Mouse (Mus musculus) embryonic fibroblast, embryonic 13.5 days (primary cell): ENCODE measurements around the gene Rcn2. TPM values are rescaled to one million over a fixed set of nuclear protein-coding genes. Genes with fewer than 3 reads are reported as not detected.
A peak's percentile ranks its signal among the peaks of the same experiment; 100 is the strongest.

Experiments
- H3K27ac ChIP-seq: 2 replicates; pipeline ENCODE4 v1.5.1; 2012; ENCODE audit warnings: low read length, control low read depth, inconsistent platforms; ENCODE audit not compliant: insufficient read depth
- H3K4me1 ChIP-seq: 2 replicates; pipeline ENCODE4 v1.6.1; 2011; ENCODE audit warnings: low read length; ENCODE audit not compliant: control insufficient read depth, insufficient read depth
- H3K4me3 ChIP-seq: 2 replicates; pipeline ENCODE4 v1.5.1; 2011; ENCODE audit warnings: mild to moderate bottlenecking, control low read depth, low read length; ENCODE audit not compliant: insufficient read depth
- CTCF ChIP-seq: IDR thresholded peaks from 2 replicates; pipeline ENCODE4 v1.5.1; 2011; ENCODE audit warnings: mild to moderate bottlenecking, control low read depth, low read length, moderate library complexity, borderline replicate concordance; ENCODE audit not compliant: insufficient read depth
- POLR2A ChIP-seq: IDR thresholded peaks from 2 replicates; pipeline ENCODE4 v1.6.1; 2011; ENCODE audit warnings: low read depth, mild to moderate bottlenecking, control low read depth, low read length, moderate library complexity
- polyA plus RNA-seq: library from polyadenylated mRNA; stranded (reverse); fragments of >200 nt; gene quantifications from 2 replicates; pipeline ENCODE4 v1.2.4, GENCODE M21; 2011; ENCODE audit warnings: low read depth; ENCODE audit not compliant: missing spikeins, insufficient read length

The Rcn2 gene
- polyA plus RNA-seq, 1 experiment = 142 TPM

DNA sequence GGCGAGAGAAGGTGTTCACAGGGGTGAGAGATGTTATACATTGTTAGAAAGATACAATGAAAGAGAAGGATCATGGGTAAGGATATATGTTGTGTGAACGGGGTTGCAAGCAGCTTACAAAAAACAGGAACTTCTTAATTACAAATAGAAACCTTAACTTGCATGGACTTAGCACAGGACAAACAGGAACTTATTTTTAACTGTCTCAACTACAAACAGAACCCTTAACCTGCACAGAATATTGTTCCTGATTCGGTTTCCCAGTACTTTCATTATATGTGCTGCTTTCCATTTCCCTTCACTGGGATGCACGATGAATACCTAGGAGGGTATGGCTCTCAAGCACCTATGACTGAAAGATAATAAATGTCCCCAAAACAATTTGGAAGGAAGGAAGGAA lies 26.3 kb downstream of the Rcn2 start:
- Histone ChIP-seq H3K4me3 (no peak overlapping the region), H3K27ac (no peak overlapping the region), H3K4me1 (no peaks in the 10 kb centered on the region)
- TF ChIP-seq CTCF (no peak), POLR2A (no peak)

- TF ChIP-seq CTCF (no peak), POLR2A (no peak)
- H3K4me3 ChIP-seq = no peak overlapping the region
- no peak overlapping the region for H3K27ac ChIP-seq
These were observed 27.0 kb downstream of the Rcn2 start for GRCm38 (mm10) chr9:56068630-56069029.

DNA sequence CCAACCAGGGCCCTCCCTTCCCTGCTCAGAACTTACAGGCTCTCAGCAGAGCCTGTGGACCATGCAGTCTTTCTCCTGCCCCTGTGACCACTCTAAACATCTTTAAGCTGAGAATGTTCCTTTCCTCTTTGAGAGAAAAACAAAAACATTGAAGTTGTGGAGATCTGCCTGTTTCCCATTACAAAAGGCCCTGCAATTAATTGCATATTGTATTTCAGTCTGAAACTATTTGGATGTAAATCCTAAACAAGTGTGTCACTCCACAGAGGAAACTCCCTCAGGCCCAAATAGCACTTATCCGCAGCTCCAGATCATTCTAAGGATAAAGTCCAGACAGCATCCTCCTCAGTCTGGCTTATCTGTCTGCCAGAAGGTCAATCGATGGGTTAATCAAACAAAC lies 31.2 kb downstream of the Rcn2 start:
- Histone ChIP-seq H3K4me3 (no peak overlapping the region), H3K4me1 (no peaks in the 10 kb centered on the region), H3K27ac (no peak overlapping the region)
- TF ChIP-seq POLR2A (no peak), CTCF (no peak)

More at GRCm38 (mm10) chr9:56068630-56069029, 27.0 kb downstream of the Rcn2 start:
- no peaks in the 10 kb centered on the region for H3K4me1 ChIP-seq

DNA sequence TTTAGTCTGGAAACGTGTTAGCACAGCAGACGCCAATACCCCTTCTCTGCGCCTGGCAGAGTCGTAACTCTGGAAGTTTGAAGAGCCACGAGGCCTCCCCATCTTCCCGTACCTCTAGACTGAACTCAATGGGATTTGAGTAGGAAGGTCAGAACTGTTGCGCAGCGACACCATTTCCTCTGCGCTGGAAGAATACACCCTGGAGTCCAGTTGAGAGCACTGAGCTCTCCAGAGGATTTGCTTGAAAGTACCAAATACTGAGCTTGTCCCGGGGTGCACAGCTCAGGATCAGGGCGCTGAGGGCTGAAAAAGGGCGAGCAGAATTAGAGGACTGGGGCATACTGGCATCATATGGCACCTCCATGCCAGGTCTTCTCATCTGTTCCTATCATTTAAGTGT lies 33.2 kb downstream of the Rcn2 start:
- no peak overlapping the region for H3K4me3 ChIP-seq
- H3K27ac ChIP-seq = no peak overlapping the region
- H3K4me1 ChIP-seq = no peaks in the 10 kb centered on the region
- TF ChIP-seq POLR2A (no peak), CTCF (no peak)

GRCm38 (mm10) chr9:56075264-56075663 lies 33.6 kb downstream of the Rcn2 start:
- Histone ChIP-seq H3K4me3 (no peak overlapping the region), H3K4me1 (no peaks in the 10 kb centered on the region), H3K27ac (no peak overlapping the region)
- TF ChIP-seq POLR2A (no peak), CTCF (no peak)

DNA sequence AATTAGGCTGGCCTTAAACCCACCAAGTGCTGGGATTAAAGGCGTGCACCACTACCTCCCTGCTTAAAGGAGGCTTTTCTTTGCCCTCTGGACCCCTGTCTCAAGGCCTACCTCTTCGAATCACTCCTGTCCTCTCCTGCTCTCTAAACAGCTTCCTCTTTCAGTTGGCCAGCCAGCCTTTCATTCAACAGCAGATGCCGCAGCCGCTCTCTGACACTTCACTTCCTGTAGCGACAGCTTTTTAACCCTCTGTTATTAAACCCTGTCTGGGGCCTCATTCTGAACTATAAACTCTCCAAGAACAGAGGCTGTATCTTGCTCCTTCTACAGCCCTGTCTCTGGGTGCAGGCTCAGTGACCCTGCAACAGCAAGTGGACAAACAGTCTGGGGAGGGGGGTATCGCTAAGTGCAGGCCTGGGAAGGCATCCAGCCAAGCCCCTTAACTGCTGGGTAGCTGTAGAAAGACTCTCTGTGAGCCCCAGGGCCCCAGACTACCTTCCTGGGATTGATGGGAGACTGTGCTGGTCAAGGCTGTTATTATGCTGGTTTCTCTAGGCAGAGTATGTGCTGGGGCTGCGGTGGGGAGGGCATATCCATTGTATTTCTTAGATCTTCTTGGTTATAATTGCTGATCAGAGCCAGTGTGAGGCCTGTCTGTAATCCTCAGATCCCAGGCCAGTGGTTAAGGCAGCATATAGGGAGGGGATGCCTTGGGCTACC lies 34.4 kb downstream of the Rcn2 start:
- Histone ChIP-seq H3K4me3 (no peak overlapping the region), H3K4me1 (no peaks in the 10 kb centered on the region), H3K27ac (no peak overlapping the region)
- TF ChIP-seq CTCF (no peak), POLR2A (no peak)

DNA sequence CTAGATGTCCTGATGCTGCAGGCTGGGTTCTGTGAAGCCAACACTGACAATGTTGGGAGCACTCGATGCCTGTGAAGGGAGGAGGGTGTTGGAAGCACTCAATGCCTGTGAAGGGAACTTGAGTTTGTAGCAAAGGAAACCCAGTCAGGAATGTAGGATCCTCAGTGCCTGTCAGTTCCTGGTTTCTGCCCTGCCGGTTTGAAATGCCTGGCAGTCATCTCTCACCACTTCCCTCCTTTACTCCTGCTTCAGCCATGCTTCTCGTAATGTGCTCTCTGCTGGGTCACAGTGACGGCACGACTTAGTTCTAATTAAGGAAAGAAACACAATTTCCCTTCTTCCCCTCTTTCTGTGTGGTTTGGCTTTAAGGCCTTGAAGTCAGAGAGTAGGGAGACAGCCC lies 37.9 kb downstream of the Rcn2 start:
- Histone ChIP-seq H3K4me3 (no peak overlapping the region), H3K27ac (no peak overlapping the region), H3K4me1 (no peaks in the 10 kb centered on the region)
- TF ChIP-seq CTCF (no peak), POLR2A (no peak)

DNA sequence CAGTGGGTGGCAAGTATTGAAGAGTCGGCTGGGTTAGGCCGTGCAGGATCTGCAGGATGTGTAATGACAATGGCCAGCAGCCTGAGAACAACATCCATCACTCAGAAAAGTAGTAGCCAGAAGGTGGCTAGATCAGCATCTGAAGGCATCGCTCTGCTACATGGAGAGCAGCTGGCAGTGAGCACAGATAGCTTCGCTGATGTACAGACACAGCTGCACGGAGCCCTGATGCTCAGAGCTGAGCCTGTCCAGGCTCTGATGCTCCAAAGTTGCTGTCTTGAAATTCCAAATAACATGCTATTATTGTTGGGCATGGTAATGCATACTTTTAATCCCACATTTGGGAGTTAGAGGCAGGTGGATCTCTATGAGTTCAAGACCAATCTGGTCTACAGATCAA lies 44.9 kb downstream of the Rcn2 start:
- H3K4me3 ChIP-seq = no peak overlapping the region
- H3K4me1 ChIP-seq = peaks cover 5% of the 10 kb centered on the region
- no peak overlapping the region for H3K27ac ChIP-seq
- TF ChIP-seq POLR2A = no peak
- TF ChIP-seq CTCF = no peak

GRCm38 (mm10) chr9:56089778-56090520 lies 48.3 kb downstream of the Rcn2 start, which contains the start of gene Pstpip1:
TSS of gene Pstpip1 (plus strand) at chr9:56089962.
- TF ChIP-seq POLR2A (peak; percentile 8; the same call in 1 of the 2 replicates), CTCF (no peak)
- H3K4me3 ChIP-seq = no peak within 1 kb of the TSS
- peaks cover 5% of the 10 kb centered on the region for H3K4me1 ChIP-seq
- peak within 1 kb of the TSS; percentile 83 for H3K27ac ChIP-seq
